Mouse (Mus musculus): Measurements from ENCODE around the gene Plrg1. TPM values are rescaled to one million over a fixed set of nuclear protein-coding genes. Genes with fewer than 3 reads are reported as not detected.

Gene Plrg1
- total RNA-seq, 2 experiments from 2014 or later: 45.3 to 47.8 TPM

GRCm38 (mm10) chr3:83050661-83051060 lies 4.7 kb upstream of the Plrg1 start:
- DNase-seq (ENCODE audit: low spot score in 2 of 2): no peak

- DNase-seq (ENCODE audit: low spot score in 2 of 2): no peak
Measured at GRCm38 (mm10) chr3:83052102-83052501, 3.2 kb upstream of the Plrg1 start.

DNA sequence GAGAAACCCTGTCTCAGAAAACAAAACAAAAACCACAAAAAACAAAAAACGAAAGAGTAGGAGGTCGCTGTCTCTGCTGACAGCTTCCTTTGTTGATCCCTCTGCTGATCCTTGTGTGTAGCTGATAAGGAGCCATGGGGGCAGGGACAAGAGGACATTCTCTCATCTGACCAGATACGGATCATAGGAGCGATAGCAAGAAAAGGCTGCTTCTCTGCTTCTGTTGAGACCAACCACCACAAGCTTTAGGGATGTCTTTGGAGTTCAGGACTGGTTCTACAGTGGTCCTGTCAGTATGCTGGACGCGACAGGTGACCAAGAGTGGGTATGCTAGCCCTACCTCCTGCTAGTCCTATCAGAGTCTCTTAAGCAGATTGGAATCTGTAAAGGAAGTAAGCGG lies 2.2 kb upstream of the Plrg1 start:
- no peak for DNase-seq (ENCODE audit: low spot score in 2 of 2)

GRCm38 (mm10) chr3:83053758-83054157 lies 1.6 kb upstream of the Plrg1 start:
- no peak for DNase-seq (ENCODE audit: low spot score in 2 of 2)

GRCm38 (mm10) chr3:83054759-83055158 lies 563 bp upstream of the Plrg1 start:
- no peak for DNase-seq (ENCODE audit: low spot score in 2 of 2)

- DNase-seq (ENCODE audit: low spot score in 2 of 2): no peak
Measured at GRCm38 (mm10) chr3:83057046-83057445, 1.7 kb downstream of the Plrg1 start.

GRCm38 (mm10) chr3:83067920-83068319 lies 12.6 kb downstream of the Plrg1 start:
- no peak for DNase-seq (ENCODE audit: low spot score in 2 of 2)

GRCm38 (mm10) chr3:83068869-83069268 lies 13.5 kb downstream of the Plrg1 start:
- DNase-seq (ENCODE audit: low spot score in 2 of 2): no peak

GRCm38 (mm10) chr3:83070231-83070630 lies 14.9 kb downstream of the Plrg1 start:
- no peak for DNase-seq (ENCODE audit: low spot score in 2 of 2)

DNA sequence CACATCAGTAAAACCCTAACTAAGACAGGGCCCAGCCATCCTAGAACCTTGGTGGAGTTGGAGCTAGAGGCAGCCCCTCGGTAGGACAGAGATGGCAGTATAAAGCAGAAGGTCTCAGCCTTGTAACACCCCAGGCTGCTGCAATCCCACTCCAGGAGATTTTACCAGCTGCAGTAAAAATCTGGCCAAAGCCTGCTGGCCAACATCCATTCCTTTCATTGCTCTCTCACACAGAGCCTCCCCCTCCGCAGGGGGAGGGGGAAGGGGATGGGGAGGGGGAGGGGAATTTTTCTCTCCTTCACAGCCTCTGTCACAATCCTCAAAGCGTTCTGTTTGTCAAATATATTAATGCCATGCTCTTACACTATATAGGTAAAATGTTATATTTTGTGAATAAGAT lies 21.2 kb downstream of the Plrg1 start:
- no peak for DNase-seq (ENCODE audit: low spot score in 2 of 2)

GRCm38 (mm10) chr3:83080567-83081055 lies 25.3 kb downstream of the Plrg1 start:
- DNase-seq (ENCODE audit: low spot score in 2 of 2): peak; percentile 55 to 64

DNA sequence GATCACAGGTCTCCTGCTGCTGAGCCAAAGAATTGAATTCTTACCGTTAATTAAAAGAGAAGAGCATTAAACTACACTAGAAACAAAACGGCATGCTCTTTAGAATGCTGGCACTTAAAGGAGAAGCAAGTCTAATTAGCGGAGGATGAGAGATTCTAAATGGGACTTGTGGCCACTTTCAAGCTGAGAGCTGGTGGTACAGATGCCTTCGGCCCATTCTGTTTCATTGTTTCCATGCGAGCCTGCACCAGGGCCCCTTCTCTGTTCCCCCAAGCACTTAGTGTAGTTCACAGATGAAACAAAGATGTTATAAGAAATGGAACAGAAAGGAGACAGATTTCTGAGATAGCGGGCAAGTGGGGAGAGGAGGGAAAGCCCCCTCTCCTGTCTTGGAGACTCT lies 42.3 kb downstream of the Plrg1 start:
- DNase-seq (ENCODE audit: low spot score in 2 of 2): no peak

DNA sequence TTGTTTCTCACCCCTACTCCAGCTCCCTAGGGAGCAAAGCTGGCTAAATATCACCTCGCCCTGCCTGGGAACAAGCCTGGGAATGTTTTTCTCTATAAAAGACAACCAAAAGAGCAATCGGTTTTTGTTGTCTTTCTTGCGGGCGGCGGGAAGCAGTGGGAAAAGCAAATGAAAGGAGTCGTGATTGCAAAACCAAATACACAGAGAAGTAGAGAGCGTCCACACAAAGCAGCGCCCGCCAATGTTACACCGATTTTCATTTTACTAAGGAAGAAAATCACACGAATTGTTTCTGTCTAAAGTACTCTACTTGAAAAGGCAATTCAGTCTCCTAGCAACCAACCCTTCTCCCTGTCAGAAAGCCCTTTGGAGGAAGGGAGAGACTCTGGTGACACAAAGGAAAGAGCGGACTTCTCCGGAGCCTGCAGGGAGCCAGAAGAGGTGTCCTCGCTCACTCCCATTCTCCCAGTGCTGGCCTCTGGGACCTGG lies 43.3 kb downstream of the Plrg1 start:
- no peak for DNase-seq (ENCODE audit: low spot score in 2 of 2)

DNA sequence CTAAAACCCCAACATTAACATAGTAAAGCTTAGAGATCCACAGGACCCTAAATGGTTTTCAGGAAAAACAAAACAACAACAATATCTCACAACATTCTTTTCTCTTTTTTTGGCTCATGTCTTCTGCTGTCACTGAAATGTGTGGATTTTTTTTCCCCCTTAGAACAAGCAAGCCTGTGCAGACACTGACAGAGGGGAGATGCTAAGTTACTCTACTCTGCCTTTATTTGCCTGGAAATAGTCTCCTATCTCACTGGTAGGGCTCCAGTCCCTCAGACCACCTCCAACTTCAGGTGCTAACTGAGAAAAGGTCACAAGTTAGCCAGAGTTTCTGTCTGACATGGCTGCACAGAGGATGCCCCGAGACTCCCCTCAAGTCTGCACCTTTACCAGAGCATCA lies 43.8 kb downstream of the Plrg1 start:
- no peak for DNase-seq (ENCODE audit: low spot score in 2 of 2)

GRCm38 (mm10) chr3:83099651-83100050 lies 44.3 kb downstream of the Plrg1 start:
- no peak for DNase-seq (ENCODE audit: low spot score in 2 of 2)

GRCm38 (mm10) chr3:83102286-83102685 lies 47.0 kb downstream of the Plrg1 start:
- no peak for DNase-seq (ENCODE audit: low spot score in 2 of 2)

GRCm38 (mm10) chr3:83110163-83110562 lies 54.8 kb downstream of the Plrg1 start:
- DNase-seq (ENCODE audit: low spot score in 2 of 2): no peak

DNA sequence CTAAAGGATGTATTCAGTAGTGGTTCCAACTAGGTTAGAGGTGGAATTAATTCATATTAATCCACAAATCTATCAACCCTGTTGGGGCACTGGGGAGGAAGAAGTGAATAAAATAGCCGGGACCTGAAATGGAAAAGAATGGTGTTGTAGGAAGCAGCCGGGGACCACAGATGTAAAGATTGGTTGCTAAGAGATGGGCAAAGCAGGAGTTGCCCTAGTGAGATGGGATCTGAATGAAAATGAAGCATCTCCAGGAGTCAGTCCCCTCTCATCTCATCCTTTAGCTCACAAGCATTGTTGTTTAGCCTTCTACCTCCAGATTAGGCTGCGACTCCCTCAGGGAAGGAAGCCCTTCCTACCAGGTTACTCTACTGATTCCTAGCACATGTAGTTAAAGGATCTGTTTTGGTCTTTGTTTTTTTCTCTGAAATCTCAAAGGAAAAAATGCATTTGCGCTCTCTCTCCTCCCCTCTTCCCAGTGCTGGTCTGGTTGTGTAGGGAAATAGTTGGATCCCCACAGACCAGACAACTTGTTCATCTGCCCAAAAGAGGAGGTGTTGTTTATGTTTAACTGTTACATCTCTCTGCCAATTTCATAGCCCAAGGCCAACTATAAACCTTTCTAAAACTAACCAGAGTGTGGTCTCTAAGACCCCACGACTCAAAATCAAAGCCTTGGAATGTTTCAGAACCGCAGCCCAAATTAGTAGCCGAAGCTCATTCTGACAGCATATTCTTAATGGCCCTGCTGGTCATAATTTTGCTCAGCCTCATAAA lies 56.4 kb downstream of the Plrg1 start:
- DNase-seq (ENCODE audit: low spot score in 2 of 2): no peak

DNA sequence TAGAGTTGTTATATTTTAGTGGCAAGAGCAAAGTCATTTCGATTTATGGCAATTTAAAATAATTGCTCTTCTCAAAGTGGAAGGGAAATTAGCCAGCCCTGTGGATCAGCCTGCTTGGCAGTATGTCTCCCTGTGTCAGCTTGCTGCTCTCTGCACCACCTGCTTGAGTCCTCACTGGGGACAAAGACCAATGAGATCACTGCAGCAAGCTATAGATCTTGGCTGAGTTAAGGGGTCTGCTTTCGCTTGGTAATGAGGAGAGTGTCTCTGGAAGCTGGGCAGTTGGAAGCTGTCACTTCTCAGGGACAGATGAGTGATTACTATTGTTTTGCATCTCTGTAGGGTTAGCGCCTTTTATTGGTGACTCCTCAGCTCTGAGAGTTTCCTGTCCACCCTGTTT lies 57.5 kb downstream of the Plrg1 start:
- no peak for DNase-seq (ENCODE audit: low spot score in 2 of 2)

GRCm38 (mm10) chr3:83114946-83115345 lies 59.6 kb downstream of the Plrg1 start:
- no peak for DNase-seq (ENCODE audit: low spot score in 2 of 2)

DNA sequence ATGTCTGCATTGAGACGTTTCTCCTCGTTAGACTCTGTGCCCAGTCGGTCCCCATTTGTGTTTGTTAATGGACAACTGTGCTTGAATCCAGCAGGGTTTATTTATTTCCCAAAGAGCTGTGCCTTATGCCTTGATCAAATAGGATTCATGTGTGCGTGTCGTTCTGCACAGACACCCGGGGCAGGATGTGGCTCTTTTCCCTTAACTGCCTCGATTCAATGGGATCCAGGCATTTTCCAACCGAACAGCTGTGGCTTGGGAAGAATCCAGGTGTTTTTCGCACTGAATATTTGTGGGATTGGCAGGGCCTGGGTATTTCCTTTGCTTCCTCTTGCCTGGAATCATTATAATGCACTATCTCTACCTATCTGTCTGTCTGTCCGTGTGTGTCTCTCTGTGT lies 62.3 kb downstream of the Plrg1 start:
- no peak for DNase-seq (ENCODE audit: low spot score in 2 of 2)

All from adrenal gland, adult 18-20 months (tissue).